Mouse (Mus musculus) limb, embryonic 15.5 days (tissue): ENCODE measurements around the gene Ddb1. TPM values are rescaled to one million over a fixed set of nuclear protein-coding genes. Genes with fewer than 3 reads are reported as not detected.

ENCODE experiments used
- ATAC-seq: fragments of 200-750 bp; cut with Nextera tagmentation; 2 replicates; pipeline ENCODE4 v1.8.0; 2017; ENCODE audit warnings: low read depth, moderate TSS enrichment; ENCODE audit not compliant: insufficient number of reproducible peaks, low FRiP score, low TSS enrichment
- H3K27ac ChIP-seq: fragments of 300-500 bp; sonication (generic); 2 replicates; pipeline ENCODE4 v1.5.1; 2015; ENCODE audit warnings: moderate library complexity, mild to moderate bottlenecking, inconsistent platforms
- H3K27me3 ChIP-seq: fragments of 300-500 bp; sonication (generic); 2 replicates; pipeline ENCODE4 v1.6.1; 2015; ENCODE audit warnings: inconsistent platforms
- H3K36me3 ChIP-seq: fragments of 300-500 bp; sonication (generic); 2 replicates; pipeline ENCODE4 v1.6.1; 2015; ENCODE audit warnings: inconsistent platforms
- H3K4me1 ChIP-seq: fragments of 300-500 bp; sonication (generic); 2 replicates; pipeline ENCODE4 v1.6.1; 2015; ENCODE audit warnings: inconsistent platforms
- H3K4me2 ChIP-seq: fragments of 300-500 bp; sonication (generic); 2 replicates; pipeline ENCODE4 v1.6.1; 2015; ENCODE audit warnings: mild to moderate bottlenecking, inconsistent platforms
- H3K4me3 ChIP-seq: fragments of 300-500 bp; sonication (generic); 2 replicates; pipeline ENCODE4 v1.5.1; 2015; ENCODE audit warnings: mild to moderate bottlenecking, inconsistent platforms
- H3K9ac ChIP-seq: fragments of 300-500 bp; sonication (generic); 2 replicates; pipeline ENCODE4 v1.6.1; 2015; ENCODE audit warnings: inconsistent platforms
- H3K9me3 ChIP-seq: fragments of 300-500 bp; sonication (generic); 2 replicates; pipeline ENCODE4 v1.6.1; 2016; ENCODE audit warnings: inconsistent platforms
- WGBS: fragments of 180-500 bp; shearing (Covaris S2); methylation state at CpG from one replicate; pipeline ENCODE4 v1.1.7; 2015; 5-methylcytosine and 5-hydroxymethylcytosine counted together
- polyA plus RNA-seq: library from polyadenylated mRNA; unstranded; fragments of >200 nt; fragmentation: Nextera tagmentation; extraction: Ambion mirVana; gene quantifications from 2 replicates; pipeline ENCODE4 v1.2.1, GENCODE M21; 2015

Gene Ddb1
- polyA plus RNA-seq, 1 experiment from 2014 or later: 350 TPM

GRCm38 (mm10) chr19:10599648-10600047, 5.5 kb upstream of the Ddb1 start:
- peaks cover 22% of the 10 kb centered on the region; the same call in 1 of the 2 replicates for H3K36me3 ChIP-seq
- ATAC-seq: no peak
- no peaks in the 10 kb centered on the region for H3K27me3 ChIP-seq
- no peak overlapping the region for H3K9ac ChIP-seq
- no peak overlapping the region for H3K4me2 ChIP-seq
- H3K9me3 ChIP-seq: no peaks in the 10 kb centered on the region
- WGBS: 84% methylated on average over 2 of the region's 2 CpGs
- H3K4me3 ChIP-seq: no peak overlapping the region
- peaks cover 22% of the 10 kb centered on the region for H3K4me1 ChIP-seq
- no peak overlapping the region for H3K27ac ChIP-seq

- no peaks in the 10 kb centered on the region for H3K9me3 ChIP-seq
- peak overlapping the region; percentile 49 for H3K4me2 ChIP-seq
- H3K36me3 ChIP-seq: peaks cover 14% of the 10 kb centered on the region
- peak overlapping the region; percentile 38 for H3K4me3 ChIP-seq
- no peaks in the 10 kb centered on the region for H3K27me3 ChIP-seq
- peak overlapping the region; percentile 55 for H3K9ac ChIP-seq
- peaks cover 33% of the 10 kb centered on the region for H3K4me1 ChIP-seq
- H3K27ac ChIP-seq: peak overlapping the region; percentile 88
- ATAC-seq: no peak
- WGBS: 6% methylated on average over 6 of the region's 6 CpGs
Observed at GRCm38 (mm10) chr19:10602247-10602769, 2.8 kb upstream of the Ddb1 start.

GRCm38 (mm10) chr19:10602787-10603186, 2.3 kb upstream of the Ddb1 start:
- 3% methylated on average over 9 of the region's 9 CpGs for WGBS
- H3K36me3 ChIP-seq: peaks cover 19% of the 10 kb centered on the region
- H3K4me1 ChIP-seq: peaks cover 38% of the 10 kb centered on the region
- no peak for ATAC-seq
- H3K27me3 ChIP-seq: no peaks in the 10 kb centered on the region
- H3K9ac ChIP-seq: peak overlapping the region; percentile 55
- peak overlapping the region; percentile 49 for H3K4me2 ChIP-seq
- H3K27ac ChIP-seq: peak overlapping the region; percentile 88
- H3K4me3 ChIP-seq: peak overlapping the region; percentile 38
- H3K9me3 ChIP-seq: no peaks in the 10 kb centered on the region

GRCm38 (mm10) chr19:10603660-10604523, 1.2 kb upstream of the Ddb1 start:
- H3K4me2 ChIP-seq: no peak overlapping the region
- peaks cover 26% of the 10 kb centered on the region for H3K36me3 ChIP-seq
- no peaks in the 10 kb centered on the region for H3K9me3 ChIP-seq
- H3K27ac ChIP-seq: peak overlapping the region; percentile 95; the same call in 1 of the 2 replicates
- H3K27me3 ChIP-seq: no peaks in the 10 kb centered on the region
- peaks cover 40% of the 10 kb centered on the region for H3K4me1 ChIP-seq
- no peak overlapping the region for H3K4me3 ChIP-seq
- 0 out of 2 replicates have a peak overlapping the region, but pooled peaks have one; percentile 14 for H3K9ac ChIP-seq
- 83% methylated on average over 18 of the region's 18 CpGs for WGBS
- no peak for ATAC-seq

GRCm38 (mm10) chr19:10604534-10604933, 593 bp upstream of the Ddb1 start:
- H3K4me2 ChIP-seq: peak overlapping the region; percentile 72
- WGBS: 33% methylated on average over 3 of the region's 3 CpGs
- H3K9me3 ChIP-seq: no peaks in the 10 kb centered on the region
- peak overlapping the region; percentile 71 for H3K9ac ChIP-seq
- H3K4me3 ChIP-seq: peak overlapping the region; percentile 71
- H3K36me3 ChIP-seq: peaks cover 25% of the 10 kb centered on the region
- H3K27me3 ChIP-seq: no peaks in the 10 kb centered on the region
- H3K4me1 ChIP-seq: peaks cover 40% of the 10 kb centered on the region
- ATAC-seq: no peak
- H3K27ac ChIP-seq: peak overlapping the region; percentile 95

- H3K4me3 ChIP-seq: peak overlapping the region; percentile 71
- H3K4me1 ChIP-seq: peaks cover 40% of the 10 kb centered on the region
- WGBS: 5% methylated on average over 20 of the region's 20 CpGs
- H3K27me3 ChIP-seq: no peaks in the 10 kb centered on the region
- H3K9ac ChIP-seq: peak overlapping the region; percentile 83
- H3K9me3 ChIP-seq: no peaks in the 10 kb centered on the region
- peak overlapping the region; percentile 72 for H3K4me2 ChIP-seq
- peak overlapping the region; percentile 95 for H3K27ac ChIP-seq
- peaks cover 37% of the 10 kb centered on the region for H3K36me3 ChIP-seq
- ATAC-seq: no peak
Observed at GRCm38 (mm10) chr19:10605901-10606622, 935 bp downstream of the Ddb1 start.

GRCm38 (mm10) chr19:10608573-10609240, 3.6 kb downstream of the Ddb1 start:
- no peak overlapping the region for H3K27ac ChIP-seq
- H3K4me2 ChIP-seq: no peak overlapping the region
- no peak overlapping the region for H3K4me3 ChIP-seq
- H3K27me3 ChIP-seq: no peaks in the 10 kb centered on the region
- no peak overlapping the region for H3K9ac ChIP-seq
- no peaks in the 10 kb centered on the region for H3K9me3 ChIP-seq
- peaks cover 27% of the 10 kb centered on the region for H3K4me1 ChIP-seq
- H3K36me3 ChIP-seq: peaks cover 62% of the 10 kb centered on the region
- ATAC-seq: no peak
- WGBS: 67% methylated on average over 5 of the region's 5 CpGs

GRCm38 (mm10) chr19:10634106-10634871, 29.2 kb downstream of the Ddb1 start, which contains the start of gene Vwce:
Gene Vwce (plus strand): TSS chr19:10634213.
- 1% methylated on average over 32 of the region's 32 CpGs for WGBS
- H3K36me3 ChIP-seq: peaks cover 25% of the 10 kb centered on the region
- peak within 1 kb of the TSS; percentile 47 for H3K9ac ChIP-seq
- peak within 1 kb of the TSS; percentile 97 for H3K4me2 ChIP-seq
- no peaks in the 10 kb centered on the region for H3K9me3 ChIP-seq
- H3K4me1 ChIP-seq: peaks cover 22% of the 10 kb centered on the region
- peak within 1 kb of the TSS; percentile 47 for H3K27ac ChIP-seq
- peak within 1 kb of the TSS; percentile 47 for H3K4me3 ChIP-seq
- H3K27me3 ChIP-seq: no peaks in the 10 kb centered on the region
- ATAC-seq: peak; percentile 62

GRCm38 (mm10) chr19:10634872-10635318, 29.8 kb downstream of the Ddb1 start:
- Histone ChIP-seq H3K27me3 (no peaks in the 10 kb centered on the region), H3K4me3 (peak overlapping the region; percentile 47), H3K4me2 (peak overlapping the region; percentile 97), H3K27ac (peak overlapping the region; percentile 47), H3K36me3 (peaks cover 19% of the 10 kb centered on the region), H3K9ac (peak overlapping the region; percentile 47), H3K4me1 (peaks cover 22% of the 10 kb centered on the region), H3K9me3 (no peaks in the 10 kb centered on the region)
- peak; percentile 70 for ATAC-seq
- 3% methylated on average over 21 of the region's 21 CpGs for WGBS

- ATAC-seq: no peak
- no peaks in the 10 kb centered on the region for H3K36me3 ChIP-seq
- H3K4me2 ChIP-seq: no peak overlapping the region
- H3K27me3 ChIP-seq: no peaks in the 10 kb centered on the region
- no peak overlapping the region for H3K27ac ChIP-seq
- no peak overlapping the region for H3K9ac ChIP-seq
- H3K4me1 ChIP-seq: peaks cover 30% of the 10 kb centered on the region
- WGBS: 50% methylated on average over 7 of the region's 7 CpGs
- no peaks in the 10 kb centered on the region for H3K9me3 ChIP-seq
- H3K4me3 ChIP-seq: no peak overlapping the region
Observed at GRCm38 (mm10) chr19:10637840-10638239, 32.7 kb downstream of the Ddb1 start.
